Mouse (Mus musculus) brain, embryonic 14.5 days (tissue): ENCODE measurements at regions not wholly inside any gene's neighbourhood (a gene's known extent, or its start where the extent isn't known, plus 50 kb on each side); places are given as distances from the start of the nearest gene placed in this dataset.

Experiments
- DNase-seq: peaks from one replicate; pipeline ENCODE4 v3.0.0-alpha.2; 2011; ENCODE audit warnings: low read depth
- CTCF ChIP-seq: fragments of 200-500 bp; IDR thresholded peaks from 2 replicates; pipeline ENCODE4 v1.5.1; 2012; ENCODE audit warnings: inconsistent platforms, mild to moderate bottlenecking, moderate library complexity, borderline replicate concordance; ENCODE audit not compliant: insufficient read depth, insufficient read length; ENCODE audit errors: extremely low read depth
- POLR2A ChIP-seq: fragments of 200-500 bp; IDR thresholded peaks from 2 replicates; pipeline ENCODE4 v1.6.1; 2012; ENCODE audit warnings: mild to moderate bottlenecking, inconsistent platforms, borderline replicate concordance; ENCODE audit not compliant: poor library complexity, insufficient read depth, insufficient read length, severe bottlenecking; ENCODE audit errors: extremely low read depth

- TF ChIP-seq CTCF (no peak), POLR2A (no peak)
- no peak for DNase-seq
These were observed 121.9 kb upstream of the Zfp703 start for GRCm38 (mm10) chr8:26855256-26855655.

- TF ChIP-seq POLR2A (no peak), CTCF (no peak)
- DNase-seq, result no peak
These were observed 112.6 kb upstream of the Zfp703 start for GRCm38 (mm10) chr8:26864571-26864970.

GRCm38 (mm10) chr8:26864971-26865370, 112.2 kb upstream of the Zfp703 start:
- TF ChIP-seq CTCF, result no peak
- no peak for TF ChIP-seq POLR2A
- no peak for DNase-seq

GRCm38 (mm10) chr8:26868101-26868848, 108.8 kb upstream of the Zfp703 start:
- TF ChIP-seq CTCF (no peak), POLR2A (no peak)
- no peak for DNase-seq

- TF ChIP-seq POLR2A, result no peak
- no peak for TF ChIP-seq CTCF
- DNase-seq, result no peak
These were observed 108.3 kb upstream of the Zfp703 start for GRCm38 (mm10) chr8:26868849-26869110.

- no peak for DNase-seq
- TF ChIP-seq CTCF, result no peak
- no peak for TF ChIP-seq POLR2A
These were observed 105.3 kb upstream of the Zfp703 start for GRCm38 (mm10) chr8:26871838-26872237.

- TF ChIP-seq POLR2A, result no peak
- no peak for TF ChIP-seq CTCF
- no peak for DNase-seq
These were observed 104.7 kb upstream of the Zfp703 start for GRCm38 (mm10) chr8:26872382-26872781.

- no peak for DNase-seq
- TF ChIP-seq POLR2A, result no peak
These were observed 104.3 kb upstream of the Zfp703 start for GRCm38 (mm10) chr8:26872815-26873214.

- TF ChIP-seq CTCF (no peak), POLR2A (no peak)
- DNase-seq, result no peak
These were observed 96.9 kb upstream of the Zfp703 start for GRCm38 (mm10) chr8:26880177-26880576.

GRCm38 (mm10) chr8:26881268-26882120, 95.6 kb upstream of the Zfp703 start:
- DNase-seq, result no peak
- TF ChIP-seq CTCF, result no peak
- TF ChIP-seq POLR2A, result no peak

GRCm38 (mm10) chr8:26882616-26883015, 94.5 kb upstream of the Zfp703 start:
- DNase-seq, result no peak
- no peak for TF ChIP-seq CTCF
- no peak for TF ChIP-seq POLR2A

GRCm38 (mm10) chr8:26883285-26883684, 93.8 kb upstream of the Zfp703 start:
- no peak for TF ChIP-seq CTCF
- no peak for TF ChIP-seq POLR2A
- no peak for DNase-seq

- TF ChIP-seq POLR2A (no peak), CTCF (no peak)
- no peak for DNase-seq
These were observed 93.4 kb upstream of the Zfp703 start for GRCm38 (mm10) chr8:26883770-26884169.

GRCm38 (mm10) chr8:26884350-26884749, 92.8 kb upstream of the Zfp703 start:
- TF ChIP-seq POLR2A, result no peak
- no peak for TF ChIP-seq CTCF

GRCm38 (mm10) chr8:26885365-26885764, 91.8 kb upstream of the Zfp703 start:
- DNase-seq, result no peak
- TF ChIP-seq POLR2A (no peak), CTCF (no peak)

More at GRCm38 (mm10) chr8:26884350-26884749, 92.8 kb upstream of the Zfp703 start:
- DNase-seq, result no peak
